Mouse (Mus musculus) retina, postnatal 1 day (tissue): ENCODE data around the gene Lyst.

ENCODE experiments used
- DNase-seq: peaks from one replicate; pipeline ENCODE4 v3.0.0-alpha.2; 2012

Lyst gene

GRCm38 (mm10) chr13:13573572-13574257 is 16.5 kb upstream of the Lyst start:
- no peak for DNase-seq

GRCm38 (mm10) chr13:13574258-13574870 is 15.8 kb upstream of the Lyst start:
- no peak for DNase-seq

GRCm38 (mm10) chr13:13575106-13575505 is 15.1 kb upstream of the Lyst start:
- DNase-seq, result no peak

GRCm38 (mm10) chr13:13576469-13577205 is 13.6 kb upstream of the Lyst start:
- DNase-seq, result peak; percentile 67

- no peak for DNase-seq
These were observed 8.2 kb upstream of the Lyst start for GRCm38 (mm10) chr13:13581988-13582387.

- no peak for DNase-seq
These were observed 6.7 kb upstream of the Lyst start for GRCm38 (mm10) chr13:13583473-13583872.

- no peak for DNase-seq
These were observed 2.5 kb upstream of the Lyst start for GRCm38 (mm10) chr13:13587653-13588184.

GRCm38 (mm10) chr13:13588518-13588917 is 1.7 kb upstream of the Lyst start:
- DNase-seq, result no peak

GRCm38 (mm10) chr13:13589032-13589431 is 1.2 kb upstream of the Lyst start:
- no peak for DNase-seq

- no peak for DNase-seq
These were observed 1.7 kb downstream of the Lyst start for GRCm38 (mm10) chr13:13591892-13592291.

- no peak for DNase-seq
These were observed 6.3 kb downstream of the Lyst start for GRCm38 (mm10) chr13:13596424-13597044.

GRCm38 (mm10) chr13:13597896-13598295 is 7.7 kb downstream of the Lyst start:
- DNase-seq, result no peak

- DNase-seq, result no peak
These were observed 11.2 kb downstream of the Lyst start for GRCm38 (mm10) chr13:13601407-13601806.

- DNase-seq, result no peak
These were observed 16.0 kb downstream of the Lyst start for GRCm38 (mm10) chr13:13606149-13606548.

GRCm38 (mm10) chr13:13608311-13608710 is 18.1 kb downstream of the Lyst start:
- no peak for DNase-seq

GRCm38 (mm10) chr13:13609655-13610054 is 19.5 kb downstream of the Lyst start:
- DNase-seq, result no peak

GRCm38 (mm10) chr13:13612882-13613281 is 22.7 kb downstream of the Lyst start:
- no peak for DNase-seq

- no peak for DNase-seq
These were observed 24.0 kb downstream of the Lyst start for GRCm38 (mm10) chr13:13614235-13614634.

- DNase-seq, result no peak
These were observed 31.3 kb downstream of the Lyst start for GRCm38 (mm10) chr13:13621456-13621855.

GRCm38 (mm10) chr13:13622565-13622964 is 32.4 kb downstream of the Lyst start:
- no peak for DNase-seq

GRCm38 (mm10) chr13:13633746-13634145 is 43.5 kb downstream of the Lyst start:
- DNase-seq, result no peak

GRCm38 (mm10) chr13:13634706-13635105 is 44.5 kb downstream of the Lyst start:
- DNase-seq, result no peak

- DNase-seq, result no peak
These were observed 45.0 kb downstream of the Lyst start for GRCm38 (mm10) chr13:13635224-13635623.
